Mouse (Mus musculus) cerebral cortex, adult 2 months (tissue): Measurements from ENCODE around the gene Wdr5.

Experiments used
- WGBS: fragments of 180-500 bp; shearing (Covaris S2); methylation state at CpG from one replicate; pipeline ENCODE4 v1.1.7; 2018; 5-methylcytosine and 5-hydroxymethylcytosine counted together

The Wdr5 gene

DNA sequence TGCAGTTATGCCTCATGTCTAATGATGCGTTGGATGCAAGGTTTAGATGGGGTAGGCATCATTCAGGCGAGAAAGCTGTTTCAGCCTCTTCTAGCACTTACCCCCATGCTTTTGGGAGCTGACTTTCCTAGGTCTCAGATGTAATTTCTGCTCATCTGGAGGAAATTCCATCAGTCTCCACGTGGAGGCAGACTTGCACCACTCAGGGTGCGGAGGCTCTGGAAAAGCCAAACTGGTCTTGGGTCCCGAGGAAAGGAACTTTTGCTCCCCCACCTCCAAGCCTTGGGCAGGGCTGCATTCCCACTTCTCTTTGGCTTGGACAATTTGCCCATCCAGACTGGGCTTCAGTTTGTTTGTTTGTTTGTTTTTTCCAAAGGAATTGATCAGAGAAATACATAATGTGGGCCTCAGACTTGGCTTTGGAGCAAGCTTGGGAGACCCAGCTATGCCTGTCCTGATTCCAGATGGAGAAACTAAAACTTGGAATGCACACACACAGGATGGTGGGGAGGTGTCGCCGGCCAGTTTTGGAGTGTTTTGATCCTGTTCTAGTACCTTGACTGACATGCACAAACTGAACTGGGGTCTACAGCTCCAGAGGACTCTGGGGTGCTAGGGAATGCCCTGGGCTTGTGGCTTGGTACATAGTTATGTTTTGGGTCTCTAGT, 37.8 kb downstream of the Wdr5 start:
- WGBS, result 19% methylated on average over 7 of the region's 7 CpGs

DNA sequence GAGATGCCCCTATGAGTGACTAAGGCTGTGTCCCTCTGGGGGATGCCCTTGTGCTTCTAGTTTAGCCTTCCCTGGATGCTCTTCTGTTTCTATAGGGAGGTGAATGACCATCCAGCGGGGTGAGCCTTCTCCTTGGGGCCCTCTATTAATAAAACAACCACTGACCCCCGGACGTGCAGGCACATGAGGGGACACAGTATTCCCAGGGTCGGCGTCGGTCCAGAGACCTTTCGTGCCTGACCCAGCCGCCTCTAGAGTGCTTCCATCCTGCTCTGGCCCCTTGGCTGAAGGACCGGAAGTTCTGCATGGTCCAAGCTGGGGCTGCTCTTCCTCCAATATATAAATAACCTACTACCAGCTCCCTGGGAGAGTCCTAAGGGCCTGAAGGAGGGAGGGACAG, 39.4 kb downstream of the Wdr5 start:
- 75% methylated on average over 9 of the region's 9 CpGs for WGBS

DNA sequence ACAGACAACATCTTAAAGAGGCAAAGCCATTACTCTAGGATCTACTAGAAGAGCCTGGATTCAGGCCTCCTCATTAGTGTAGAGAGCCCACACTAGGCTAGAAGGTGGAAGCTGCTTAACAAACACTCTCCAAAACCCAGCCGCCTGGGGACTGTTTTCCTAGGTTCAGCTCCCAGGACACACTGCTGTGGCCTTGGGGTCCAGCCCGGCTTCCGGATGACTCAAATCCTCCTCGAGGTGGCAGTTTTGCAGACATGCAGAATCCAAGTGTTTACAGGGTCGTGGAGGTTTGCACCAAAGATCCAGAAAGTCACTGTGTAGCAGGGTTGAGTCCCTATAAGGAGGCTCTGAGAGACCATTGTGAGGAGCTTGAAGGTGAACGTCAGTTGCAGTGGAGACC, 42.0 kb downstream of the Wdr5 start:
- 93% methylated on average over 6 of the region's 6 CpGs for WGBS

DNA sequence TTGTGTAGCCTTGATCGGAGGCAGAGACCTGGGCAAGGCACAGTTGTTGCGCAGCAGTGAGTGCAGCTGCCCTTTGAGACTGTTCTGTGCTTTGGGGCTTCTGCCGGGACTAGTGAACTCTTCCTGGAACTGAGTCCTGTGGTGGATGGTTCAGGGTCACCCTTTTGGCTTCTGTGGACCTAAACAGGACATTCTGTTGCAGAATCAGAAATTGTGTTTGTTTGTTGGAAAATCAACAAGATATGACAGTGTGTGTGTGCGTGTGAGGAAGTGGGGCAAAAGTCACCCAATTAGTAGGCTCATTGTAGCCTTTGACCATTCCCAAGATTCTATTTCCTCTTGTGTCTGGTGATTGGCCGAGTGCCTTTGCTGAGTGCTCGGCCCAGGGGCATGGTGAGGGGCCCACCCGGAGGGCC, 45.8 kb downstream of the Wdr5 start:
- 85% methylated on average over 7 of the region's 7 CpGs for WGBS

DNA sequence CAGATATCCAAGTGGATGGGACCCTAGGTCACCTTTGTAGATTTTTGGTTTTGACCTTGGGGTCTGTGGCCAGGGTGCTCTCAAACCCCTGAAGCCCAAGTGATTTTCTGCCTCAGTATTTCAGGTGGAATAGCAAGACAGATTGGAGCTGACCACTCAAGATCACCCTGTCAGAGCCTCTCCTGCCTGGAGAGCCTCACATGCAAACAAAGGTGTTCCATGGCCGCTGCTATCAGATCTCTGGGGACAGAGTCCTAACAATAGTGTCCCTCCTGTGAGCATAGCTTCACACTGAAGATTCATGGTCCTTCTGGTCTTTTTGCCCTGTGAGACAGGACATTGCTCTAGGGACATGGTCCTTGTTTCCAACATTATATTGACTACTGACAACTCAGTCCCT, 46.2 kb downstream of the Wdr5 start:
- 82% methylated on average over 1 of the region's 1 CpGs for WGBS

DNA sequence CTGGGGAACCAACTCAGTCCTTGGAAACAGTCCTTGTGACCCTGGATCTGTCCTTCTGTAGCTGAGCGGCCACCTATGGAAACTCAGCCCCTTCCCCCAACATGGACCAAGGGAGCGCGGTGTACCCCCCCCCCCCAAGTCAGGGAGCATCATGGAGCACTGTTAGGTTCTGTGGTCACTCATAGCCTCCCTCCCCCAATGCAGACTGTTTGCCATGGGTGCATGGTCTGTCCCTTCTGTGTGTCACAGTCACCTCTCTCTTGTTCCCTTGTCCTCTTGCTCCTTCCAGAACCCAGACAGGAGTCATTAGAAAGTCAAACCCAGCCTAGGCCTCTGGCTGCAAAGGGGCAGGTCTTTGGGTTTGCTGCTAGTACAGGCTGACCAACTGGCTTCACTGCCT, 46.9 kb downstream of the Wdr5 start:
- WGBS, result 95% methylated on average over 3 of the region's 3 CpGs

DNA sequence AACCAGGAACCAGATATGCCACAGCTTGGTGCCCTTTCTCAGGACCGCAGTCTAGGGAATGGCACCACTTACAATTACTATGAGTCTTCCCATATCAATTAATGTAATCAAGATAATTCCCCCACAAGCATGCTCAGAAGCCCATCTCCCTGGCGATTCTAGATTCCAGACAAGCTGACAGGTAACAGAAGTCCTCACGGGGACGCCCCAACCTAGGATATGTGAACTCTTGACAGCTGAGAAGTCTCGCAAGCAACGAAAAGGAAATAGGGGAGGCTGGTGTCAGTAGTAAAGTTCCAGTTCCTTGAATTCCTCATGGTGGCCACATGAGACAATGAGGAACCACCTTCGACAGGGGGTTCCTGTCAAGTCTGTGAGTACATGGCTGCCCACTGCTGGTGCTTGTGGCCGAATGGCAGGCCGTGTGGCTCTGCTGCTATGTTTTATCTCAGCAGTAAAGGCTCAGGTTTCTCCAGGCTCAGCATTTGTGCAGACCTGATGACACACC, 48.7 kb downstream of the Wdr5 start:
- 89% methylated on average over 9 of the region's 9 CpGs for WGBS

DNA sequence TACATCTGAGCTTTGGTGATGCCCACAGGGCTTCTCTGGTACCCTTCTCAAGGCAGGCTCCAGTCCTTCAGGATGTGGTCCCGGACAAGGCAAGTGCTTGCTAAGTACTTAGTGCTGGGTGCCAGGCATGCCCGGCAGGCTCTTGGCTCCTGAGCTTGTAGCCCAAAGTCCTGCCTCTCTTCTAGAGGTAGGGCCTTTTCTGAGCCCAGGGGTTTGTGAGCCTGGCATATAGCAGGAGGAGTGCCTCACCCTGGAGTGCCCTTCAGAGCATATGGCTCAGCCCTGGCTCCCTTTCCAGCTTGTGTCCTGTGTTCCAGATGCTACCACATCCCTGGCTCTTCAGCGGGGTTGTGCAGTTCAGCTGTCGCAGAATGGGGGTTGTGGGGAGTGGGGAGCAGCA, 49.7 kb downstream of the Wdr5 start:
- WGBS, result 91% methylated on average over 4 of the region's 4 CpGs

DNA sequence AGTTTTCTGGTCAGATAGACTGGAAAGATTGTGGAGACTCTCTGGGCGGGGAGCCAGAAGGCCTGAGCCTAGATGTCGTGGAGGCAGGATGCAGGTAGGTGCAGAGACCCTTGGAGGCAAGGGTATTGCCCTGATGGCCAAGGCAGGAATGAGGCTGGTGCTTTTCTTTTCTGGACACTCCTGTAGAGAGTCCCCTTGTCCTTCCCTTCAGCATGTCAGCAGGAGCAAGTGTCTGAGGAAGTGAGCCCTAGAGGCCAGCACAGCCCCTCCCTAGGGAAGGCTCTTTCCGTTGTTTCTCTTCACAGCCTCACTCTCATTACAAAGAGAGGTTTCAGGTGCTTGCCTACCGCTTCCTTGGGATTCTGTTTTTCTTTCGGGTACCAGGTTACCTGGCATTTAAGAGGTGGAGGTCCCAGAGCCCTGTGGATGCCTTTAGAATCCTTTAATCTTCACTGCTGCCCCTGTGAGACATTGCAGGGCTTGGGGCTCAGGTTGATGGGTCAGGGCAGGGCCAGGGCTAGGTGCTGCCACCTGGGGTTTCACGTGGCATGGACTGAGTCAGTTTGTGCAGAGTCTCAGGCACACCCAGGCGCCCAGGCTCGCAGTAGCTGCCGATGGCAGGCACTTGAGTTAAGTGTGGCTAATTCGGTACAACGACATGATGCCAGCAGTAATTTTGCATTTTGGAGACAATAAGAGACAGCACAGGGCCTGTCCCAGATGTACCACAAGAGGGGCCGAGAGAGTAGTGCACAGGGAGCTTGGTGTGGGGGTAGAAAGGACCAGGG, 50.6 kb downstream of the Wdr5 start:
- WGBS, result 68% methylated on average over 12 of the region's 12 CpGs

DNA sequence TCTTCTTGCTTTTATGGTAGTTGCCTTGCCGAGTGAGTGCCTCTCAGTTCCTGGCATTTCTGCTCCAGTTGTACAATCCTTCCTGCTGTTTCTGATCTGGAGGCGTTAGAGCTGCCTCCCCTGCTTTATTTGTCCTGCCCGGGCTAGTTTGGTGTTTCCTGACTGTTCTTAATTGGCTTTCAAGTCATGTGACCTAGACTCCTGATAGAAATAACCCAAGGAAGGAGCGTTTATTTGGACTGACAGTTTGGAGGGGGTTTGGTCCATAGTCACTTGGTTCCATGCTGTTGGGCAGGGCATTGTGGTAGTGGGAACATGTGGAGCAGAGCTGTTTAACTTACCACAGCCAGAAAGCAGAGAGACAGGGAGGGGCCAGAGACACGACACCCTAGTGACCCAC, 55.9 kb downstream of the Wdr5 start:
- 52% methylated on average over 5 of the region's 5 CpGs for WGBS

DNA sequence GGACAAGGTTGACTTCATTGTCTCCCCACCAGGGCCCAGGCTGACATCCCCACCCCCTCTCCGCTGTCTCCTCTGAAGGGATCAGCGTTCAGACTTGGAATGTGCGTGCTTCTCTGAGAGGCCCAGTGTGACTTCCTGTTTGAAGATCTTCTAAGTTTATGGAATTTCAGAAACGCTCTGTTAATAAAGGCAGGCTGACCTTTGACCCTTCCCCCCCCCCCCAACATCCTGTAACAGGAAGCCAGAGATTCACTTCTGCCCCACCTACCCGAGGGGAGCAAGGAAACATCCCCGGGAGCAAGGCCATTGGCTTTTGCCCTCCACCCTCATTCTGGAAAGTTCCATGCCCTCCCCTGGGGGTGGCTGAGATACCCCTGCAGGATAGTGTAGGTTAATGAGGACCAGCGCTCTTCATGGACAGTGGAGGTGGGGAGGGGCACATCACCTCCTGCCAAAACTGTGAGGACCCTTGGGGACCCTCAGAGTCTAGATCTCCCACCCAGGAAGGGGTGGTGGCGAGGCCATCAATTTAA, 57.4 kb downstream of the Wdr5 start:
- 47% methylated on average over 8 of the region's 8 CpGs for WGBS

DNA sequence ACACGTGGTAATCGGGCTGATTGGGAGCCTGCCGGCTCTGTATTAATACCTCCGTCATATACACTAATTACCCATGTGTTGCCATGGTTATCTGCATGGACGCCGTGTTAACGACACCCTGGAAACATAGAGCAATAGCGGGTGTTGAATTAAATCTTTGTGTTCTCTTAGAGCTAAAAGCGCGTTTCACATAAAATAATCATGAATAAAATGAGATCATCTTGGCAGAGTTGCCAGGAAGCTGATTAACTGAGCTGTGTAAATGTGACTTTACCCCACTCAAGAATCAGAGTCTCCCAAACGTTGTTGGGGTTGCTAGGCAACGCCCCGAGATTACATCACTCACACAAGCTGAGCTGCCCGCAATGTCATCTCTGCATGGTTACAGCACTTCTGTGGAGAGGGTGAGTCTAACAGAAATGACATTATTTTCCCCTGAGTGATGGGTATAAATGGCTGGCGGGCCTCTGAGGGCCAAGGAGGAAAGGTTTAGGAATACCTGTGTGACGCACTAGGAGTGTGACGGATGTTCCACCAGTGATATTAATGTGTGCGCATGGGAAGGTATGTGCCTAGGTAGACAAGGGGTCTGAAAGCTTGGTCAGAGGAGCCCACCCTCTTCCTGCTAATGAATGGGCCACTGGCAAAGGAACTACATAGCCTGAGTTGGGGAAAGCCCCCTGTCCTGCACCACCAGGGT, 58.1 kb downstream of the Wdr5 start:
- WGBS, result 13% methylated on average over 18 of the region's 18 CpGs

DNA sequence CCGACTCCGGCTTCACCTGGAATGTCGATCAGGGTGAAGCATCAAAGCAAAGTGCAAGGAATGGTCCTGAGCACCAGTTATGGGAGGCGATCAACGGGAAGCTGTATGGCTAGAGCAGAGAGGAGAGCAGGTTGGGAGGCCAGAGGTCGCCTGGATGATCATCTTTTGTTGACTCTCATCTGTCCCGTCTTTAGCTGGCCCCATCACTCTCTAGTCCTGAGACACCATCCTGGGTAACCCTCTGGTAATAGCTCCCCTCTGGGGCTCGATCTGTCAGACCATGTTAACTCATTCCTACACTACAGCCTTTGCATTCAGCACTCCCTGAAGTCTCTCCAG, 58.6 kb downstream of the Wdr5 start:
- 73% methylated on average over 8 of the region's 8 CpGs for WGBS

DNA sequence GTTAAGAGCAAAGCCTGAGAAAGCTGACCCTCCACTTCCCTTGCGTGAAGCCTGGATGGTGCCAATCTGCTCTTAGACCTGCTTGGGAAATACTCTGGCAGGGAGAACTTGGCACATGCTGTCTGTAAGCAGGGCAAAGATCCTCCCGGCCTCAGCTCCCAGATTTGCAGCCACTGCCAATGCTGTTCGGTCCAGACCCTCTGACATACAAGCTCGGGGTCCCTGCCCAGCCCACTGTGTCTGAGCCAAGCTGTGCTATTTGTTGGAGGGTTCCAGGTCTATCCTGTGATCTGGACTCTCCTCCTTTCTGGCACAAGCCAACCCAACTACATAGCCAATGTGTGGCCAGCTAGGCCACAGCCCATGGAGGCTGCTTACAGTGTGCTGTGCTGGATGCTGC, 61.5 kb downstream of the Wdr5 start:
- WGBS, result 82% methylated on average over 4 of the region's 4 CpGs

DNA sequence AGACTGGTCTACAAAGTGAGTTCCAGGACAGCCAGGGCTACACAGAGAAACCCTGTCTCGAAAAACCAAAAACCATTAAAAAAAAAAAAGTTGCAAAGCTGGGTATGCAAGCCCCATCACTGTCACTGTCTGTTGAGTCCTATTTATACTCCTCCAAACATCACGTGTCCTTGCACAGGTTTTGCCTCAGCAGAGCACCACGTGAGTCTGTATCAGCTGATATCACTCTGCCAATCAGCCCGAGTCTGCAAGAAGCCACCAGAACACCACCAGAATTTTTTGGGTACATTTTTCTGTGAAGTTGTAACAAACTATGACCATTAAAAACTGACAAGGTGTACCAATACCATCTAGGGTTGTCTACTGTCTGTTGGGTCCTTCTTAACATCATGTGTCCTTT, 63.6 kb downstream of the Wdr5 start:
- WGBS, result 95% methylated on average over 4 of the region's 4 CpGs

DNA sequence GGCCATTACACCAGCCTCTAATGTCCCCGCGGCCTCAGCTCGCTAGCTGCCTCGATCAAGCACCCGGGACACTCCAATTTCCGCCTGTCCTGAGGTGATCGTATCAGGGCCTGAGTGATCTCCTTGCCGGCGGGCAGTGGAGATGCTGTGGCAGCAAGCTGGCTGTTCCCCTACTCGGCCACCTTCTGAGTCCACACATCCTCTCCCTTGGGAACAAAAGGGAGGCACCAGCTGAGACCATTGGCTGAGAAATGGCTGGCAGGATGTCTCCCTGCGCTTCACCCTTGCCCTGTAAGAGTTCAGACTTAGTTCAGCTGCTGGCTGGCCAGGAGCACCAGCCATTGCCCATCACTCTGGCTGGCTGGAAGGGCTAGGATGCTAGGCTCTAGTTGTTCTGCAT, 67.2 kb downstream of the Wdr5 start:
- 82% methylated on average over 11 of the region's 11 CpGs for WGBS

DNA sequence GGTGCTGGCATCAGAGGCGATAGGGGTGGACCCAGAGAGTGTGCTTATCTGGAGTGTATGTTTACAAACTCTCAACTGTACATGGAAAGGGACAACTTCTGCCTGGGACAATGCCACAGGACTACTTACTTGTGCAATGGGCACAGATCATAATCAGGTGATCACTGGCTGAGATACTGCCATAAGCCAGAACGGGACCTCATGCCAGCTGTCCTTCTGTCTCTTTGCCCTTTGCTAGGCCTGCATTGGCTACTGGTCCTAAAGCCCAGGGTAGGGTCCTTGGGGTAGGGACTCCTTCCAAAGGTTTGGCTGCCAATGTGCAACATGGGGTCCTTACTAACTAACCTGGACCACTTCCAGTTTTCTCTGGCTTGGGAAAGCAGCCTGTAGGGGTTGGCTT, 68.1 kb downstream of the Wdr5 start:
- 92% methylated on average over 2 of the region's 2 CpGs for WGBS

DNA sequence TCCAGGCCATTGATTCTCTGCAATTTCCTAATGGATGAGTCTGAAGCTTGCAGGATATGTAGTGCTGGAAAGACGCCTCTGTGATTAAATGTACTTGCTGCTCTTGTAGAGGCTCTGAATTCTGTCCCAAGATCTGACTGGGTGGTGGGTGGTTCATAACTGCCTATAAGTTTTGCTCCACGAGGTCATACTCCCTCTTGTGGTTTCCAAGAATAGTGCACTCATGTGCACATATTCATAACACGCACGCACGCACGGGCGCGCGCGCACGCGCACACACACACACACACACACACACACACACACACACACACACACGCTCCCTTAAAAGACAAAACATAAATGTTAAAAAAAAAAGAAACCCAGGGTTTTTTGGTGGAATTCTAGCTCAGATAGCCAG, 69.6 kb downstream of the Wdr5 start:
- WGBS, result 90% methylated on average over 13 of the region's 13 CpGs
